Mouse (Mus musculus): ENCODE results near the gene Gfi1. TPM values are rescaled to one million over a fixed set of nuclear protein-coding genes. Genes with fewer than 3 reads are reported as not detected.
A peak's percentile ranks its signal among the peaks of the same experiment; 100 is the strongest.

Gene Gfi1
- polyA plus RNA-seq, 1 experiment from 2014 or later, result 1.5 TPM

GRCm38 (mm10) chr5:107717871-107718361 lies 7.9 kb downstream of the Gfi1 start:
- no peak for ATAC-seq (ENCODE audit: low read depth)
- H3K36me3 ChIP-seq (ENCODE audit: control insufficient read depth, insufficient read depth), result no peaks in the 10 kb centered on the region
- no peak overlapping the region for H3K4me2 ChIP-seq (ENCODE audit: low read depth, low read length)
- peaks cover 48% of the 10 kb centered on the region for H3K27me3 ChIP-seq (ENCODE audit: control insufficient read depth, insufficient read depth, low read depth, low read length)
- H3K9me3 ChIP-seq (replicated peaks; ENCODE audit: control insufficient read depth, low read length), result no peaks in the 10 kb centered on the region
- 26% methylated on average over 11 of the region's 11 CpGs for WGBS (ENCODE audit: insufficient replicate concordance)
- H3K4me3 ChIP-seq (ENCODE audit: low read depth, low read length), result no peak overlapping the region
- no peak overlapping the region for H3K9ac ChIP-seq (ENCODE audit: low read depth, low read length)
- H3K27ac ChIP-seq (ENCODE audit: low read length), result no peak overlapping the region
- H3K4me1 ChIP-seq (ENCODE audit: control insufficient read depth, low read depth, low read length), result peaks cover 4% of the 10 kb centered on the region; the same call in 1 of the 2 replicates

- no peak overlapping the region for H3K27ac ChIP-seq (ENCODE audit: low read length)
- H3K9me3 ChIP-seq (replicated peaks; ENCODE audit: control insufficient read depth, low read length), result no peaks in the 10 kb centered on the region
- no peak overlapping the region for H3K4me2 ChIP-seq (ENCODE audit: low read depth, low read length)
- H3K4me3 ChIP-seq (ENCODE audit: low read depth, low read length), result no peak overlapping the region
- no peak overlapping the region for H3K9ac ChIP-seq (ENCODE audit: low read depth, low read length)
- WGBS (ENCODE audit: insufficient replicate concordance), result 8% methylated on average over 2 of the region's 2 CpGs
- H3K27me3 ChIP-seq (ENCODE audit: control insufficient read depth, insufficient read depth, low read depth, low read length), result no peaks in the 10 kb centered on the region
- H3K4me1 ChIP-seq (ENCODE audit: control insufficient read depth, low read depth, low read length), result no peaks in the 10 kb centered on the region
- no peak for ATAC-seq (ENCODE audit: low read depth)
- no peaks in the 10 kb centered on the region for H3K36me3 ChIP-seq (ENCODE audit: control insufficient read depth, insufficient read depth)
These were observed 14.1 kb downstream of the Gfi1 start for GRCm38 (mm10) chr5:107711689-107712088.

GRCm38 (mm10) chr5:107708124-107708797 lies 17.6 kb downstream of the Gfi1 start:
- WGBS (ENCODE audit: insufficient replicate concordance), result 27% methylated on average over 8 of the region's 8 CpGs

DNA sequence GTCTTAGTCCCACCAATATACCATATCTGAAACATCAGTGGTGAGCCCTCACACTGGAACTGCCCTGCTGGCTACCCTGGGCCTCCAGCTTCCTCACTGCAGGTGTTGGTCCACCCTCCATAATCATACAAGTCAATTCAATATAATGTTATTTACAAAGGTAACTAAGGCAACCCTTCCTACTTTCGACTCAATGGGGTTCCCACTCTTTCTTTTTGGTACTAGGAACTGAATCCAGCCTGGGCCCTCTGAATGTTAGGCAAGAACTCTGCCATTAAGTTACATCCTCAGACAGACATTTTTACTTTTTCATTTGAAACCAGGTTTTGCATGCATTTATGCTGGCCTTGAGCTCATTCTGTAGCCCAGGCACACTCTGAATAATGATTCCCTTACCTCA lies 19.6 kb downstream of the Gfi1 start:
- H3K27me3 ChIP-seq (ENCODE audit: control insufficient read depth, insufficient read depth, low read depth, low read length), result no peaks in the 10 kb centered on the region; the same call in 1 of the 2 replicates
- H3K9me3 ChIP-seq (replicated peaks; ENCODE audit: control insufficient read depth, low read length), result no peaks in the 10 kb centered on the region
- H3K36me3 ChIP-seq (ENCODE audit: control insufficient read depth, insufficient read depth), result no peaks in the 10 kb centered on the region
- 49% methylated on average over 1 of the region's 1 CpGs for WGBS (ENCODE audit: insufficient replicate concordance)
- no peak overlapping the region for H3K4me3 ChIP-seq (ENCODE audit: low read depth, low read length)
- no peak for ATAC-seq (ENCODE audit: low read depth)
- H3K4me1 ChIP-seq (ENCODE audit: control insufficient read depth, low read depth, low read length), result no peaks in the 10 kb centered on the region
- H3K4me2 ChIP-seq (ENCODE audit: low read depth, low read length), result no peak overlapping the region
- H3K9ac ChIP-seq (ENCODE audit: low read depth, low read length), result no peak overlapping the region
- no peak overlapping the region for H3K27ac ChIP-seq (ENCODE audit: low read length)

More at GRCm38 (mm10) chr5:107708124-107708797, 17.6 kb downstream of the Gfi1 start:
- H3K27me3 ChIP-seq (ENCODE audit: control insufficient read depth, insufficient read depth, low read depth, low read length), result no peaks in the 10 kb centered on the region
- no peaks in the 10 kb centered on the region for H3K4me1 ChIP-seq (ENCODE audit: control insufficient read depth, low read depth, low read length)
- H3K4me2 ChIP-seq (ENCODE audit: low read depth, low read length), result no peak overlapping the region
- H3K4me3 ChIP-seq (ENCODE audit: low read depth, low read length), result no peak overlapping the region
- no peaks in the 10 kb centered on the region for H3K9me3 ChIP-seq (replicated peaks; ENCODE audit: control insufficient read depth, low read length)
- no peak overlapping the region for H3K27ac ChIP-seq (ENCODE audit: low read length)
- no peaks in the 10 kb centered on the region for H3K36me3 ChIP-seq (ENCODE audit: control insufficient read depth, insufficient read depth)
- no peak for ATAC-seq (ENCODE audit: low read depth)
- no peak overlapping the region for H3K9ac ChIP-seq (ENCODE audit: low read depth, low read length)

GRCm38 (mm10) chr5:107705756-107706155 lies 20.1 kb downstream of the Gfi1 start:
- Histone ChIP-seq H3K9ac (ENCODE audit: low read depth, low read length) (no peak overlapping the region), H3K4me2 (ENCODE audit: low read depth, low read length) (no peak overlapping the region), H3K27me3 (ENCODE audit: control insufficient read depth, insufficient read depth, low read depth, low read length) (no peaks in the 10 kb centered on the region; the same call in 1 of the 2 replicates), H3K36me3 (ENCODE audit: control insufficient read depth, insufficient read depth) (no peaks in the 10 kb centered on the region), H3K4me3 (ENCODE audit: low read depth, low read length) (no peak overlapping the region), H3K4me1 (ENCODE audit: control insufficient read depth, low read depth, low read length) (no peaks in the 10 kb centered on the region), H3K9me3 (replicated peaks; ENCODE audit: control insufficient read depth, low read length) (no peaks in the 10 kb centered on the region), H3K27ac (ENCODE audit: low read length) (no peak overlapping the region)
- 59% methylated on average over 4 of the region's 4 CpGs for WGBS (ENCODE audit: insufficient replicate concordance)
- no peak for ATAC-seq (ENCODE audit: low read depth)

DNA sequence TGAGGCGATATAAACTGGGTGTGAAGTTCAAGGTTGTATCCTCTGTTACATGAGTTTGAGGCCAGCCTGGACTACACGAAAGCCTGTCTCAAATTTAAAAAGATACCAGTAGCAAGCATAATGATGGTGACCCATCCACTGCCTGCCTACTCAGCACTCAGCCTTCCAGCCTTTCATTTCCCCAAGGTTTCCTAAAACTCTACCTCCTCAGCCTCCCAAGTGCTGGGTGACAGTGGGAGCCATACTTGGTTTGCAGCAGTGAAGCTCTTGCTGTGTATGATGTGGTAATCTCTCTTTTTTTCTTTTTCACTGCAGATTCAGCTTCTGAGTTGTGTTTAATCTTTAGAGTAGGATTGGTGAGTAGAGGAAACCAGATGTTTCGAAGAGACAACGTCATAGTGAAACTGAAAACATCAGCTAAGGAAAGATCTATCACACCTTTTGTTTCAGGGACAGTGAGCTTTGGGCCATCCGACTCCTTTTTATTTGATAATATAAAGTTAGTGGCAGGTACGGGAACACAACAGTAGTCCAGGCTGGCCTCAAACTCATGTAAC lies 22.6 kb downstream of the Gfi1 start:
- Histone ChIP-seq H3K27ac (ENCODE audit: low read length) (no peak overlapping the region), H3K9me3 (replicated peaks; ENCODE audit: control insufficient read depth, low read length) (no peaks in the 10 kb centered on the region), H3K9ac (ENCODE audit: low read depth, low read length) (no peak overlapping the region), H3K4me2 (ENCODE audit: low read depth, low read length) (no peak overlapping the region), H3K27me3 (ENCODE audit: control insufficient read depth, insufficient read depth, low read depth, low read length) (no peaks in the 10 kb centered on the region; the same call in 1 of the 2 replicates), H3K36me3 (ENCODE audit: control insufficient read depth, insufficient read depth) (no peaks in the 10 kb centered on the region), H3K4me3 (ENCODE audit: low read depth, low read length) (no peak overlapping the region), H3K4me1 (ENCODE audit: control insufficient read depth, low read depth, low read length) (no peaks in the 10 kb centered on the region)
- 65% methylated on average over 6 of the region's 6 CpGs for WGBS (ENCODE audit: insufficient replicate concordance)
- ATAC-seq (ENCODE audit: low read depth), result no peak

GRCm38 (mm10) chr5:107701658-107702057 lies 24.2 kb downstream of the Gfi1 start:
- Histone ChIP-seq H3K27ac (ENCODE audit: low read length) (no peak overlapping the region), H3K4me3 (ENCODE audit: low read depth, low read length) (no peak overlapping the region), H3K36me3 (ENCODE audit: control insufficient read depth, insufficient read depth) (no peaks in the 10 kb centered on the region), H3K9me3 (replicated peaks; ENCODE audit: control insufficient read depth, low read length) (no peaks in the 10 kb centered on the region), H3K4me1 (ENCODE audit: control insufficient read depth, low read depth, low read length) (no peaks in the 10 kb centered on the region), H3K4me2 (ENCODE audit: low read depth, low read length) (no peak overlapping the region), H3K27me3 (ENCODE audit: control insufficient read depth, insufficient read depth, low read depth, low read length) (no peaks in the 10 kb centered on the region; the same call in 1 of the 2 replicates), H3K9ac (ENCODE audit: low read depth, low read length) (no peak overlapping the region)
- ATAC-seq (ENCODE audit: low read depth), result no peak
- 79% methylated on average over 9 of the region's 9 CpGs for WGBS (ENCODE audit: insufficient replicate concordance)

DNA sequence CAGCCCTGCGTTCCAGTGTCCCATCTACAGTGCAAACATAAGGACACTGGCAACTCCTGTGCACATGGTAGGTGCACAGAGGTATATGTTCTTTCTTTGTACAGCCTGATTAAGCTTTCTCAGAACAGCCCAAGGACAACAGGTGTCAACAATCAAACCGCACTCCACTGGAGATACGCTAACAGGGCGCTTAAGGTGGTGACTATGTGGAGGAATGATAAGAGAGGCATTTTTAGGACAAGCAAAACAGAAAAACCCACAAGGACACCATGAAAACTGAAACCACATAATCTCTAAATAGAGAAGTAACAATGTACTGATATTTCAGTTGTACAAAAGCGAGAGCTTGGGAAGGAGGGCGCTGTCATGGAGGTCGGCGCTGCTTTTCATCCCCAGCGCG lies 25.0 kb downstream of the Gfi1 start:
- 55% methylated on average over 10 of the region's 10 CpGs for WGBS (ENCODE audit: insufficient replicate concordance)
- no peaks in the 10 kb centered on the region; the same call in 1 of the 2 replicates for H3K27me3 ChIP-seq (ENCODE audit: control insufficient read depth, insufficient read depth, low read depth, low read length)
- H3K4me3 ChIP-seq (ENCODE audit: low read depth, low read length), result no peak overlapping the region
- no peak overlapping the region for H3K9ac ChIP-seq (ENCODE audit: low read depth, low read length)
- H3K36me3 ChIP-seq (ENCODE audit: control insufficient read depth, insufficient read depth), result no peaks in the 10 kb centered on the region
- no peak overlapping the region for H3K27ac ChIP-seq (ENCODE audit: low read length)
- no peaks in the 10 kb centered on the region for H3K9me3 ChIP-seq (replicated peaks; ENCODE audit: control insufficient read depth, low read length)
- ATAC-seq (ENCODE audit: low read depth), result no peak
- no peaks in the 10 kb centered on the region for H3K4me1 ChIP-seq (ENCODE audit: control insufficient read depth, low read depth, low read length)
- no peak overlapping the region for H3K4me2 ChIP-seq (ENCODE audit: low read depth, low read length)

GRCm38 (mm10) chr5:107698888-107699287 lies 26.9 kb downstream of the Gfi1 start:
- Histone ChIP-seq H3K36me3 (ENCODE audit: control insufficient read depth, insufficient read depth) (no peaks in the 10 kb centered on the region), H3K27ac (ENCODE audit: low read length) (no peak overlapping the region), H3K27me3 (ENCODE audit: control insufficient read depth, insufficient read depth, low read depth, low read length) (no peaks in the 10 kb centered on the region; the same call in 1 of the 2 replicates), H3K4me1 (ENCODE audit: control insufficient read depth, low read depth, low read length) (no peaks in the 10 kb centered on the region), H3K4me3 (ENCODE audit: low read depth, low read length) (no peak overlapping the region), H3K9me3 (replicated peaks; ENCODE audit: control insufficient read depth, low read length) (no peaks in the 10 kb centered on the region), H3K9ac (ENCODE audit: low read depth, low read length) (no peak overlapping the region), H3K4me2 (ENCODE audit: low read depth, low read length) (no peak overlapping the region)
- 14% methylated on average over 8 of the region's 8 CpGs for whole genome bisulfite sequencing (ENCODE audit: insufficient replicate concordance)
- peak; percentile 51; the same call in 1 of the 2 replicates for ATAC-seq (ENCODE audit: low read depth)

Data from liver, embryonic 16.5 days (tissue).